Mouse (Mus musculus): ENCODE measurements at regions not wholly inside any gene's neighbourhood (a gene's known extent, or its start where the extent isn't known, plus 50 kb on each side); places are given as distances from the start of the nearest gene placed in this dataset.
"Not testable (repeated sequence)": the region's sequence is repeated elsewhere in the genome, so short reads cannot be mapped to it uniquely, and the experiment has no call there.

GRCm38 (mm10) chr13:26142811-26143210 is 627.2 kb downstream of the Hdgfl1 start:
- DNase-seq = no peak
- no peak overlapping the region for H3K4me3 ChIP-seq (replicated peaks; ENCODE audit: extremely low read depth, low read depth, low read length)
- H3K4me1 ChIP-seq (ENCODE audit: control insufficient read depth, insufficient read depth, low read length) = no peaks in the 10 kb centered on the region
- WGBS = 82% methylated on average over 2 of the region's 2 CpGs
- TF ChIP-seq POLR2A (IDR thresholded peaks at IDR 0.05; ENCODE audit: borderline replicate concordance, extremely low read depth, low read depth, low read length) (no peak), CTCF (IDR thresholded peaks at IDR 0.05; ENCODE audit: insufficient read depth, low read length) (no peak)

- no peaks in the 10 kb centered on the region for H3K4me1 ChIP-seq (ENCODE audit: control insufficient read depth, insufficient read depth, low read length)
- WGBS = 74% methylated on average over 1 of the region's 1 CpGs
- no peak for DNase-seq
- no peak for TF ChIP-seq CTCF (IDR thresholded peaks at IDR 0.05; ENCODE audit: insufficient read depth, low read length)
- TF ChIP-seq POLR2A (IDR thresholded peaks at IDR 0.05; ENCODE audit: borderline replicate concordance, extremely low read depth, low read depth, low read length) = no peak
- no peak overlapping the region for H3K4me3 ChIP-seq (replicated peaks; ENCODE audit: extremely low read depth, low read depth, low read length)
Measured at GRCm38 (mm10) chr13:26119363-26119762, 650.6 kb downstream of the Hdgfl1 start.

- H3K4me3 ChIP-seq (replicated peaks; ENCODE audit: extremely low read depth, low read depth, low read length) = no peak overlapping the region
- no peaks in the 10 kb centered on the region for H3K4me1 ChIP-seq (ENCODE audit: control insufficient read depth, insufficient read depth, low read length)
- DNase-seq = no peak
- TF ChIP-seq POLR2A (IDR thresholded peaks at IDR 0.05; ENCODE audit: borderline replicate concordance, extremely low read depth, low read depth, low read length) (no peak), CTCF (IDR thresholded peaks at IDR 0.05; ENCODE audit: insufficient read depth, low read length) (no peak)
- WGBS = 95% methylated on average over 7 of the region's 7 CpGs
Measured at GRCm38 (mm10) chr13:26114136-26114535, 655.8 kb downstream of the Hdgfl1 start.

GRCm38 (mm10) chr13:26113723-26114122 is 656.2 kb downstream of the Hdgfl1 start:
- not testable (repeated sequence) for DNase-seq; H3K4me3 ChIP-seq (replicated peaks; ENCODE audit: extremely low read depth, low read depth, low read length); H3K4me1 ChIP-seq (ENCODE audit: control insufficient read depth, insufficient read depth, low read length)
- 76% methylated on average over 1 of the region's 1 CpGs for WGBS

- no peak overlapping the region for H3K4me3 ChIP-seq (replicated peaks; ENCODE audit: extremely low read depth, low read depth, low read length)
- H3K4me1 ChIP-seq (ENCODE audit: control insufficient read depth, insufficient read depth, low read length) = no peaks in the 10 kb centered on the region
- no peak for DNase-seq
- no peak for TF ChIP-seq POLR2A (IDR thresholded peaks at IDR 0.05; ENCODE audit: borderline replicate concordance, extremely low read depth, low read depth, low read length)
- TF ChIP-seq CTCF (IDR thresholded peaks at IDR 0.05; ENCODE audit: insufficient read depth, low read length) = no peak
Measured at GRCm38 (mm10) chr13:26112579-26112978, 657.4 kb downstream of the Hdgfl1 start.

- TF ChIP-seq CTCF (IDR thresholded peaks at IDR 0.05; ENCODE audit: insufficient read depth, low read length) = no peak
- no peak for TF ChIP-seq POLR2A (IDR thresholded peaks at IDR 0.05; ENCODE audit: borderline replicate concordance, extremely low read depth, low read depth, low read length)
- no peak for DNase-seq
- WGBS = 95% methylated on average over 2 of the region's 2 CpGs
- no peaks in the 10 kb centered on the region for H3K4me1 ChIP-seq (ENCODE audit: control insufficient read depth, insufficient read depth, low read length)
- no peak overlapping the region for H3K4me3 ChIP-seq (replicated peaks; ENCODE audit: extremely low read depth, low read depth, low read length)
Measured at GRCm38 (mm10) chr13:26109013-26109412, 661.0 kb downstream of the Hdgfl1 start.

- Histone ChIP-seq H3K4me1 (ENCODE audit: control insufficient read depth, insufficient read depth, low read length) (no peaks in the 10 kb centered on the region), H3K4me3 (replicated peaks; ENCODE audit: extremely low read depth, low read depth, low read length) (no peak overlapping the region)
- DNase-seq = no peak
- TF ChIP-seq CTCF (IDR thresholded peaks at IDR 0.05; ENCODE audit: insufficient read depth, low read length) (no peak), POLR2A (IDR thresholded peaks at IDR 0.05; ENCODE audit: borderline replicate concordance, extremely low read depth, low read depth, low read length) (no peak)
- 54% methylated on average over 3 of the region's 3 CpGs for WGBS
Measured at GRCm38 (mm10) chr13:26088727-26089126, 681.2 kb downstream of the Hdgfl1 start.

GRCm38 (mm10) chr13:26080814-26081213 is 689.2 kb downstream of the Hdgfl1 start:
- Histone ChIP-seq H3K4me3 (replicated peaks; ENCODE audit: extremely low read depth, low read depth, low read length) (no peak overlapping the region), H3K4me1 (ENCODE audit: control insufficient read depth, insufficient read depth, low read length) (no peaks in the 10 kb centered on the region)
- TF ChIP-seq CTCF (IDR thresholded peaks at IDR 0.05; ENCODE audit: insufficient read depth, low read length) (no peak), POLR2A (IDR thresholded peaks at IDR 0.05; ENCODE audit: borderline replicate concordance, extremely low read depth, low read depth, low read length) (no peak)
- 89% methylated on average over 2 of the region's 2 CpGs for WGBS
- DNase-seq = no peak

- no peak overlapping the region for H3K4me3 ChIP-seq (replicated peaks; ENCODE audit: extremely low read depth, low read depth, low read length)
- H3K4me1 ChIP-seq (ENCODE audit: control insufficient read depth, insufficient read depth, low read length) = no peaks in the 10 kb centered on the region
- DNase-seq = no peak
- WGBS = 66% methylated on average over 4 of the region's 4 CpGs
- TF ChIP-seq POLR2A (IDR thresholded peaks at IDR 0.05; ENCODE audit: borderline replicate concordance, extremely low read depth, low read depth, low read length) (no peak), CTCF (IDR thresholded peaks at IDR 0.05; ENCODE audit: insufficient read depth, low read length) (no peak)
Measured at GRCm38 (mm10) chr13:26080302-26080701, 689.7 kb downstream of the Hdgfl1 start.

GRCm38 (mm10) chr13:26079362-26079761 is 690.6 kb downstream of the Hdgfl1 start:
- no peaks in the 10 kb centered on the region for H3K4me1 ChIP-seq (ENCODE audit: control insufficient read depth, insufficient read depth, low read length)
- no peak overlapping the region for H3K4me3 ChIP-seq (replicated peaks; ENCODE audit: extremely low read depth, low read depth, low read length)
- WGBS = 67% methylated on average over 1 of the region's 1 CpGs
- no peak for TF ChIP-seq POLR2A (IDR thresholded peaks at IDR 0.05; ENCODE audit: borderline replicate concordance, extremely low read depth, low read depth, low read length)
- no peak for TF ChIP-seq CTCF (IDR thresholded peaks at IDR 0.05; ENCODE audit: insufficient read depth, low read length)
- DNase-seq = no peak

GRCm38 (mm10) chr13:26061322-26061721 is 708.6 kb downstream of the Hdgfl1 start:
- 39% methylated on average over 2 of the region's 2 CpGs for WGBS
- no peaks in the 10 kb centered on the region for H3K4me1 ChIP-seq (ENCODE audit: control insufficient read depth, insufficient read depth, low read length)
- TF ChIP-seq POLR2A (IDR thresholded peaks at IDR 0.05; ENCODE audit: borderline replicate concordance, extremely low read depth, low read depth, low read length) (no peak), CTCF (IDR thresholded peaks at IDR 0.05; ENCODE audit: insufficient read depth, low read length) (no peak)
- no peak overlapping the region for H3K4me3 ChIP-seq (replicated peaks; ENCODE audit: extremely low read depth, low read depth, low read length)
- no peak for DNase-seq

Measured in lung, adult 2 months (tissue).